Mouse (Mus musculus): ENCODE data around the gene Midn.

The Midn gene

GRCm38 (mm10) chr10:80190491-80191051, 42.5 kb downstream of the Midn start:
- peak; percentile 61 for DNase-seq (ENCODE audit: low read depth, low spot score)

GRCm38 (mm10) chr10:80193976-80194375, 45.9 kb downstream of the Midn start:
- no peak for DNase-seq (ENCODE audit: low read depth, low spot score)

GRCm38 (mm10) chr10:80194441-80194840, 46.4 kb downstream of the Midn start:
- DNase-seq (ENCODE audit: low read depth, low spot score), result no peak

- DNase-seq (ENCODE audit: low read depth, low spot score), result no peak
Observed at GRCm38 (mm10) chr10:80196167-80196566, 48.1 kb downstream of the Midn start.

- no peak for DNase-seq (ENCODE audit: low read depth, low spot score)
Observed at GRCm38 (mm10) chr10:80196778-80197581, 48.9 kb downstream of the Midn start.

GRCm38 (mm10) chr10:80199440-80200008, 51.5 kb downstream of the Midn start:
- DNase-seq (ENCODE audit: low read depth, low spot score), result peak; percentile 92

GRCm38 (mm10) chr10:80200485-80200884, 52.4 kb downstream of the Midn start:
- no peak for DNase-seq (ENCODE audit: low read depth, low spot score)

- DNase-seq (ENCODE audit: low read depth, low spot score), result no peak
Observed at GRCm38 (mm10) chr10:80204055-80204454, 56.0 kb downstream of the Midn start.

GRCm38 (mm10) chr10:80207201-80207600, 59.1 kb downstream of the Midn start:
- no peak for DNase-seq (ENCODE audit: low read depth, low spot score)

GRCm38 (mm10) chr10:80207676-80208075, 59.6 kb downstream of the Midn start:
- DNase-seq (ENCODE audit: low read depth, low spot score), result no peak

Data from mesoderm, embryonic 11.5 days (tissue).